Mouse (Mus musculus): ENCODE data around the gene S1pr3. TPM values are rescaled to one million over a fixed set of nuclear protein-coding genes. Genes with fewer than 3 reads are reported as not detected.

Gene S1pr3
- polyA plus RNA-seq (2014; fragmentation: Nextera tagmentation; extraction: Ambion mirVana) = 14.4 and 14.6 TPM in 2 replicates

- H3K9me3 ChIP-seq (ENCODE audit: control insufficient read depth, low read length) = no peaks in the 10 kb centered on the region
- no peaks in the 10 kb centered on the region for H3K36me3 ChIP-seq (replicated peaks; ENCODE audit: control insufficient read depth, insufficient read depth)
- DNase-seq (ENCODE audit: low spot score) (peak; percentile 62), ATAC-seq (ENCODE audit: low FRiP score) (0 out of 2 replicates have a peak, but pooled peaks have one; percentile 38)
- H3K4me2 ChIP-seq (replicated peaks) = peak within 1 kb of the TSS; percentile 51
- peak within 1 kb of the TSS; percentile 31 for H3K4me3 ChIP-seq (replicated peaks; ENCODE audit: low read length)
- H3K9ac ChIP-seq = peak within 1 kb of the TSS; percentile 35
- peaks cover 12% of the 10 kb centered on the region; the same call in 1 of the 2 replicates for H3K27me3 ChIP-seq (ENCODE audit: control insufficient read depth, insufficient read depth, low read length)
- H3K27ac ChIP-seq = no peak within 1 kb of the TSS
- peaks cover 11% of the 10 kb centered on the region; the same call in 1 of the 2 replicates for H3K4me1 ChIP-seq (replicated peaks; ENCODE audit: control insufficient read depth, insufficient read depth, low read length)
- WGBS = under 1% methylated on average over 33 of the region's 33 CpGs
Measured at GRCm38 (mm10) chr13:51408519-51409001, at the start of gene S1pr3. S1pr3 (plus strand) TSS chr13:51408639.

- no peak for ATAC-seq (ENCODE audit: low FRiP score)
Measured at GRCm38 (mm10) chr13:51360441-51360962, 47.9 kb upstream of the S1pr3 start.

GRCm38 (mm10) chr13:51363390-51363789 is 45.0 kb upstream of the S1pr3 start:
- H3K27me3 ChIP-seq (ENCODE audit: control insufficient read depth, insufficient read depth, low read length) = no peaks in the 10 kb centered on the region
- no peak for DNase-seq (ENCODE audit: low spot score)
- no peak overlapping the region for H3K4me2 ChIP-seq (replicated peaks)
- no peaks in the 10 kb centered on the region for H3K9me3 ChIP-seq (ENCODE audit: control insufficient read depth, low read length)
- H3K36me3 ChIP-seq (replicated peaks; ENCODE audit: control insufficient read depth, insufficient read depth) = no peaks in the 10 kb centered on the region
- H3K27ac ChIP-seq = no peak overlapping the region
- no peak overlapping the region for H3K4me3 ChIP-seq (replicated peaks; ENCODE audit: low read length)
- H3K9ac ChIP-seq = no peak overlapping the region
- WGBS = 91% methylated on average over 7 of the region's 7 CpGs
- H3K4me1 ChIP-seq (replicated peaks; ENCODE audit: control insufficient read depth, insufficient read depth, low read length) = no peaks in the 10 kb centered on the region
- no peak for ATAC-seq (ENCODE audit: low FRiP score)

More at GRCm38 (mm10) chr13:51360441-51360962, 47.9 kb upstream of the S1pr3 start:
- Histone ChIP-seq H3K4me2 (replicated peaks) (no peak overlapping the region), H3K27ac (no peak overlapping the region), H3K4me3 (replicated peaks; ENCODE audit: low read length) (no peak overlapping the region), H3K9me3 (ENCODE audit: control insufficient read depth, low read length) (no peaks in the 10 kb centered on the region), H3K36me3 (replicated peaks; ENCODE audit: control insufficient read depth, insufficient read depth) (no peaks in the 10 kb centered on the region), H3K4me1 (replicated peaks; ENCODE audit: control insufficient read depth, insufficient read depth, low read length) (no peaks in the 10 kb centered on the region), H3K9ac (no peak overlapping the region), H3K27me3 (ENCODE audit: control insufficient read depth, insufficient read depth, low read length) (no peaks in the 10 kb centered on the region)
- DNase-seq (ENCODE audit: low spot score) = no peak
- 84% methylated on average over 8 of the region's 8 CpGs for WGBS

- no peak for ATAC-seq (ENCODE audit: low FRiP score)
- no peaks in the 10 kb centered on the region for H3K36me3 ChIP-seq (replicated peaks; ENCODE audit: control insufficient read depth, insufficient read depth)
- H3K9me3 ChIP-seq (ENCODE audit: control insufficient read depth, low read length) = no peaks in the 10 kb centered on the region
- H3K27ac ChIP-seq = no peak overlapping the region
- H3K27me3 ChIP-seq (ENCODE audit: control insufficient read depth, insufficient read depth, low read length) = no peaks in the 10 kb centered on the region
- no peak for DNase-seq (ENCODE audit: low spot score)
- no peak overlapping the region for H3K9ac ChIP-seq
- H3K4me1 ChIP-seq (replicated peaks; ENCODE audit: control insufficient read depth, insufficient read depth, low read length) = no peaks in the 10 kb centered on the region
- H3K4me2 ChIP-seq (replicated peaks) = no peak overlapping the region
- no peak overlapping the region for H3K4me3 ChIP-seq (replicated peaks; ENCODE audit: low read length)
- 53% methylated on average over 5 of the region's 5 CpGs for WGBS
Measured at GRCm38 (mm10) chr13:51363985-51364384, 44.5 kb upstream of the S1pr3 start.

DNA sequence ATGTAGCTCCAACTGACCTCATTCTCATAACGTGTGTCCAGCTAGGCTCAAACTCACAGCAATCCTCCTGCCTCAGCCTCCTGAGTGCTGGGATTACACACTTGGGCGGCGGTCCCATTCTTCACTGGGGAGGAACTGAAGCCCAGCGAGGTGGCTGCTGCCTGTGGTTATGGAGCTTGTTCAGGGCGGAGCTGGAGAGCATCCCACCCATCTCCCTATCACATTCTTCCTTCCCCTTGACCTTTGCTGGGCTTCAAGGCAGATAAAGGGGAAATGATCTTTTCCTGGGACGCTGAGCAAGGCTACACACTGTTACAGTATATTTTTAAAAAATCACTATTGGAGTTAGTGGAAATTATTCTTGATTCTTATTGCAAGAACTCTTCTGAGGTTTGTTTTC is 43.2 kb upstream of the S1pr3 start:
- no peak for ATAC-seq (ENCODE audit: low FRiP score)
- Histone ChIP-seq H3K4me1 (replicated peaks; ENCODE audit: control insufficient read depth, insufficient read depth, low read length) (no peaks in the 10 kb centered on the region), H3K27me3 (ENCODE audit: control insufficient read depth, insufficient read depth, low read length) (no peaks in the 10 kb centered on the region), H3K36me3 (replicated peaks; ENCODE audit: control insufficient read depth, insufficient read depth) (no peaks in the 10 kb centered on the region), H3K9ac (no peak overlapping the region), H3K4me2 (replicated peaks) (no peak overlapping the region), H3K9me3 (ENCODE audit: control insufficient read depth, low read length) (no peaks in the 10 kb centered on the region), H3K27ac (no peak overlapping the region), H3K4me3 (replicated peaks; ENCODE audit: low read length) (no peak overlapping the region)
- no peak for DNase-seq (ENCODE audit: low spot score)
- WGBS = 91% methylated on average over 6 of the region's 6 CpGs

DNA sequence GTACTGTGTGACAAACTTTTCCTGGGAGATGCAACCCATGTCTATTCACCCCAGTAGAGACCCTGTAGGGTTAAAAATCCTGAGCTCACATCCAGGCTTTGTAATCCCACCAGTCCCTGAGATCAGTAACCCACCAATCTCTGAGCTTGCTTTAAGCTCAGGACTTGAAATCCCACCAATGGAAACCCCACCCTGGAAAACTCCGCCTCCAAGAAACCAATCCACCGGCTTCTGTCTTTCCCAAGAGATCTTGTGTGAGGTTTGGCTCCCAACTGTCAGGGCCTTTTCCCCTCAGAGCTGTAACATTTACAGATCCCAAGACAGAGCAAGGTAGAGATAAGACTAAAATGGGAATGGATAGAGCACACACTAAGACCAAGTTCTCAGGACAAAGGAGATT is 40.1 kb upstream of the S1pr3 start:
- WGBS = 76% methylated on average over 2 of the region's 2 CpGs

GRCm38 (mm10) chr13:51369354-51369753 is 39.1 kb upstream of the S1pr3 start:
- Histone ChIP-seq H3K4me2 (replicated peaks) (no peak overlapping the region), H3K4me1 (replicated peaks; ENCODE audit: control insufficient read depth, insufficient read depth, low read length) (no peaks in the 10 kb centered on the region), H3K36me3 (replicated peaks; ENCODE audit: control insufficient read depth, insufficient read depth) (no peaks in the 10 kb centered on the region), H3K27ac (no peak overlapping the region), H3K27me3 (ENCODE audit: control insufficient read depth, insufficient read depth, low read length) (no peaks in the 10 kb centered on the region), H3K9ac (no peak overlapping the region), H3K4me3 (replicated peaks; ENCODE audit: low read length) (no peak overlapping the region), H3K9me3 (ENCODE audit: control insufficient read depth, low read length) (no peaks in the 10 kb centered on the region)
- ATAC-seq (ENCODE audit: low FRiP score) (no peak), DNase-seq (ENCODE audit: low spot score) (no peak)
- WGBS = 88% methylated on average over 3 of the region's 3 CpGs

More for the DNA sequence above, 40.1 kb upstream of the S1pr3 start:
- DNase-seq (ENCODE audit: low spot score) = no peak
- Histone ChIP-seq H3K4me2 (replicated peaks) (no peak overlapping the region), H3K4me3 (replicated peaks; ENCODE audit: low read length) (no peak overlapping the region), H3K9ac (no peak overlapping the region), H3K36me3 (replicated peaks; ENCODE audit: control insufficient read depth, insufficient read depth) (no peaks in the 10 kb centered on the region), H3K27ac (no peak overlapping the region), H3K9me3 (ENCODE audit: control insufficient read depth, low read length) (no peaks in the 10 kb centered on the region), H3K4me1 (replicated peaks; ENCODE audit: control insufficient read depth, insufficient read depth, low read length) (no peaks in the 10 kb centered on the region), H3K27me3 (ENCODE audit: control insufficient read depth, insufficient read depth, low read length) (no peaks in the 10 kb centered on the region)
- no peak for ATAC-seq (ENCODE audit: low FRiP score)

GRCm38 (mm10) chr13:51373086-51373485 is 35.4 kb upstream of the S1pr3 start:
- DNase-seq (ENCODE audit: low spot score) = no peak
- H3K27ac ChIP-seq = no peak overlapping the region

DNA sequence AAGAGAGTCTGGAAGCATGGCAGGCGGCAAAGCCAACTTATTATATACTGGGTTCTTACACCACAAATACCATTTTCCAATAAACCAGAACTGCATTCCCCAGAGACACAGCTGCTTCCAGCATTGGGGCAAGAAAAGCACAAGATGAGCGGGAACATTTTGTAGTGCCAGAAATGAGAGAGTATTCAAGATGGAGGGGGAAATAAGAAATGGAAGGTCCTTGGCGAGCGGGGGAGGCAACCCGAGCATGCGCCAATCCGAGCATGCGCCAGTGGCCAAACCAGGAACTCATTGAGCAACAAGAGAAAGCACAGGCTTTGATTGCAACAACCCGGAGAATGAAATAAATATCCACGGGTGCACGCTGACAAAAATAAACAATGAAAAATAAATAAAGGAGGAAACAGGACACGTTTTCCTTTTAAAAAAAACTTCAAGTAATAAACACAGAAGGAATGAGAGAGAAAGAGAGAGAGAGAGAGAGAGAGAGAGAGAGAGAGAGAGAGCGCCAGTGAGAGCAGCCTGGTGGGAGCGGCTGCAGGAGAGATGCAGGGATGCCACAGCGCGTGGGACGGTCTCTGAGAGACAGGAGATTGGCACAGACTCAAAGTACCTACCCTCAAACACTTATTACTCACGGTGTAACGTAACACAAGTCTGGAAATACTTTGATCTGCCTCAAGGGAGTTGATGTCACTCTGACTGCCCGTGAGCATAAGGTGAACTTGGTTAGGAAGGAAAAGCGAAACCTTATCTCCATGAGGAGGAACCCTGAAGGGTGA is 34.2 kb upstream of the S1pr3 start:
- Histone ChIP-seq H3K27ac (no peak overlapping the region), H3K27me3 (ENCODE audit: control insufficient read depth, insufficient read depth, low read length) (no peaks in the 10 kb centered on the region), H3K4me1 (replicated peaks; ENCODE audit: control insufficient read depth, insufficient read depth, low read length) (0 out of 2 replicates have a peak, but pooled peaks cover 4% of the 10 kb centered on the region), H3K9me3 (ENCODE audit: control insufficient read depth, low read length) (no peaks in the 10 kb centered on the region), H3K4me3 (replicated peaks; ENCODE audit: low read length) (no peak overlapping the region), H3K4me2 (replicated peaks) (no peak overlapping the region), H3K9ac (no peak overlapping the region), H3K36me3 (replicated peaks; ENCODE audit: control insufficient read depth, insufficient read depth) (no peaks in the 10 kb centered on the region)
- WGBS = 88% methylated on average over 21 of the region's 21 CpGs
- no peak for DNase-seq (ENCODE audit: low spot score)
- ATAC-seq (ENCODE audit: low FRiP score) = no peak

More at GRCm38 (mm10) chr13:51373086-51373485, 35.4 kb upstream of the S1pr3 start:
- Histone ChIP-seq H3K9ac (no peak overlapping the region), H3K4me1 (replicated peaks; ENCODE audit: control insufficient read depth, insufficient read depth, low read length) (0 out of 2 replicates have a peak, but pooled peaks cover under 1% of the 10 kb centered on the region), H3K4me3 (replicated peaks; ENCODE audit: low read length) (no peak overlapping the region), H3K9me3 (ENCODE audit: control insufficient read depth, low read length) (no peaks in the 10 kb centered on the region), H3K36me3 (replicated peaks; ENCODE audit: control insufficient read depth, insufficient read depth) (no peaks in the 10 kb centered on the region), H3K27me3 (ENCODE audit: control insufficient read depth, insufficient read depth, low read length) (no peaks in the 10 kb centered on the region), H3K4me2 (replicated peaks) (no peak overlapping the region)
- no peak for ATAC-seq (ENCODE audit: low FRiP score)

Data from hindbrain, embryonic 14.5 days (tissue).